Mouse (Mus musculus) Patski (cell line): ENCODE measurements at regions not wholly inside any gene's neighbourhood (a gene's known extent, or its start where the extent isn't known, plus 50 kb on each side); places are given as distances from the start of the nearest gene placed in this dataset.

ENCODE experiments used
- ATAC-seq: fragments of 100-300 bp; one replicate; pipeline ENCODE4 v1.8.0; 2021
- CTCF ChIA-PET: fragments of 350-600 bp; sonication (Branson Sonifier 250); formaldehyde crosslinking; loops from one replicate; lab custom pipeline; 2022; ENCODE audit warnings: inconsistent platforms; lab: Charles Lee
- POLR2A ChIA-PET: fragments of 350-600 bp; sonication (Branson Sonifier 250); formaldehyde crosslinking; loops from one replicate; lab custom pipeline; 2022; ENCODE audit warnings: antibody characterized with exemption, inconsistent platforms; lab: Charles Lee
- DNase-seq: peaks from one replicate; pipeline ENCODE4 v3.0.0-alpha.2; 2011; ENCODE audit warnings: low read depth, low spot score
- H3K27me3 ChIP-seq: fragments of 371-371 bp; one replicate; pipeline ENCODE4 v1.5.1; 2021
- CTCF ChIP-seq: fragments of 100-300 bp; IDR thresholded peaks from one replicate; pipeline ENCODE4 v1.5.1; 2021
- in situ Hi-C: fragments of 300-500 bp; cut with MboI; formaldehyde crosslinking; loops from 3 replicates; pipeline ENCODE4 v1.11.1; 2018; ENCODE audit warnings: low pct_unique_long_range_greater_than_20kb, mixed read lengths

GRCm38 (mm10) chr9:122437464-122437863 is 86.1 kb downstream of the Abhd5 start:
- H3K27me3 ChIP-seq: no peaks in the 10 kb centered on the region
- CTCF ChIA-PET: interaction anchor here (0.9 kb wide), 1 partner anchor 9 kb away, joined by 3 read pairs; no protein-coding TSS in a partner anchor
- DNase-seq: no peak
- in situ Hi-C loops: no loop called here
- no peak for TF ChIP-seq CTCF
- POLR2A ChIA-PET: no interaction called here
- no peak for ATAC-seq

- ATAC-seq (no peak), DNase-seq (no peak)
- peak; percentile 47 for TF ChIP-seq CTCF
- in situ Hi-C loops: no loop called here
- H3K27me3 ChIP-seq: no peaks in the 10 kb centered on the region
- ChIA-PET POLR2A (no interaction called here), CTCF (interaction anchor here (1.0 to 1.3 kb wide), 3 partner anchors 9 to 26 kb away, joined by 3 read pairs; no protein-coding TSS in a partner anchor)
Measured at GRCm38 (mm10) chr9:122446387-122447105, 95.1 kb downstream of the Abhd5 start.

- no peak for ATAC-seq
- no peaks in the 10 kb centered on the region for H3K27me3 ChIP-seq
- DNase-seq: no peak
- ChIA-PET POLR2A (no interaction called here), CTCF (interaction anchor here (1.3 kb wide), 1 partner anchor 18 kb away, joined by 3 read pairs; no protein-coding TSS in a partner anchor)
- TF ChIP-seq CTCF: no peak
- in situ Hi-C loops: no loop called here
Measured at GRCm38 (mm10) chr9:122447568-122447967, 96.2 kb downstream of the Abhd5 start.

- no peaks in the 10 kb centered on the region for H3K27me3 ChIP-seq
- no peak for ATAC-seq
- DNase-seq: no peak
- CTCF ChIA-PET: interaction anchor here (1.3 kb wide), 1 partner anchor 19 kb away, joined by 3 read pairs; no protein-coding TSS in a partner anchor
- in situ Hi-C loops: no loop called here
- no peak for TF ChIP-seq CTCF
- POLR2A ChIA-PET: no interaction called here
Measured at GRCm38 (mm10) chr9:122448342-122448741, 96.9 kb downstream of the Abhd5 start.

GRCm38 (mm10) chr9:122450524-122450923 is 99.1 kb downstream of the Abhd5 start:
- in situ Hi-C loops: no loop called here
- TF ChIP-seq CTCF: no peak
- ChIA-PET CTCF (interaction anchor here (0.6 kb wide), 1 partner anchor 72 kb away, joined by 3 read pairs; no protein-coding TSS in a partner anchor), POLR2A (no interaction called here)
- DNase-seq (no peak), ATAC-seq (no peak)
- no peaks in the 10 kb centered on the region for H3K27me3 ChIP-seq

GRCm38 (mm10) chr9:122455301-122455700 is 103.9 kb downstream of the Abhd5 start:
- ChIA-PET CTCF (interaction anchor here (1.2 kb wide), 1 partner anchor 100 kb away, joined by 3 read pairs; no protein-coding TSS in a partner anchor), POLR2A (no interaction called here)
- DNase-seq (no peak), ATAC-seq (peak; percentile 64)
- TF ChIP-seq CTCF: no peak
- in situ Hi-C loops: no loop called here
- H3K27me3 ChIP-seq: no peaks in the 10 kb centered on the region

- H3K27me3 ChIP-seq: no peaks in the 10 kb centered on the region
- in situ Hi-C loops: no loop called here
- ChIA-PET CTCF (no interaction called here), POLR2A (no interaction called here)
- TF ChIP-seq CTCF: no peak
- ATAC-seq (peak; percentile 77), DNase-seq (no peak)
Measured at GRCm38 (mm10) chr9:122455779-122456178, 104.4 kb downstream of the Abhd5 start.

- CTCF ChIA-PET: no interaction called here
- POLR2A ChIA-PET: interaction anchor here (0.6 kb wide), 1 partner anchor 77 kb away, joined by 4 read pairs; no protein-coding TSS in a partner anchor
- no peak for ATAC-seq
- in situ Hi-C loops: no loop called here
- H3K27me3 ChIP-seq: peaks cover 1% of the 10 kb centered on the region
- TF ChIP-seq CTCF: no peak
- DNase-seq: no peak
Measured at GRCm38 (mm10) chr9:122459491-122459890, 108.1 kb downstream of the Abhd5 start.

GRCm38 (mm10) chr9:122471539-122471938 is 120.1 kb downstream of the Abhd5 start:
- H3K27me3 ChIP-seq: peaks cover 2% of the 10 kb centered on the region
- CTCF ChIA-PET: no interaction called here
- in situ Hi-C loops: no loop called here
- ATAC-seq: no peak
- no peak for DNase-seq
- TF ChIP-seq CTCF: peak; percentile 5
- POLR2A ChIA-PET: no interaction called here

- ATAC-seq: no peak
- POLR2A ChIA-PET: no interaction called here
- in situ Hi-C loops: no loop called here
Measured at GRCm38 (mm10) chr9:122476356-122476755, 124.9 kb downstream of the Abhd5 start.

GRCm38 (mm10) chr9:122487001-122487400 is 135.6 kb downstream of the Abhd5 start:
- CTCF ChIA-PET: no interaction called here
- DNase-seq: no peak
- no peak for TF ChIP-seq CTCF
- POLR2A ChIA-PET: no interaction called here
- peaks cover 13% of the 10 kb centered on the region for H3K27me3 ChIP-seq
- ATAC-seq: no peak
- in situ Hi-C loops: no loop called here

More at GRCm38 (mm10) chr9:122476356-122476755, 124.9 kb downstream of the Abhd5 start:
- H3K27me3 ChIP-seq: peaks cover 6% of the 10 kb centered on the region
- TF ChIP-seq CTCF: peak; percentile 77
- no peak for DNase-seq
- CTCF ChIA-PET: interaction anchor here (0.7 to 1.6 kb wide), 5 partner anchors 53 to 260 kb away, joined by 3 to 6 read pairs (median 3); no protein-coding TSS in a partner anchor
